Mouse (Mus musculus) limb, embryonic 13.5 days (tissue): ENCODE results near the gene Pbx2. TPM values are rescaled to one million over a fixed set of nuclear protein-coding genes. Genes with fewer than 3 reads are reported as not detected.

Experiments used
- ATAC-seq: fragments of 200-750 bp; cut with Nextera tagmentation; 2 replicates; pipeline ENCODE4 v1.8.0; 2017; ENCODE audit warnings: low read depth, moderate number of reproducible peaks, moderate TSS enrichment; ENCODE audit not compliant: low FRiP score
- H3K27ac ChIP-seq: fragments of 300-500 bp; sonication (generic); 2 replicates; pipeline ENCODE4 v1.5.1; 2015; ENCODE audit warnings: inconsistent platforms, mild to moderate bottlenecking, moderate library complexity
- H3K27me3 ChIP-seq: fragments of 300-500 bp; sonication (generic); 2 replicates; pipeline ENCODE4 v1.6.1; 2015; ENCODE audit warnings: mild to moderate bottlenecking, inconsistent platforms
- H3K36me3 ChIP-seq: fragments of 300-500 bp; sonication (generic); 2 replicates; pipeline ENCODE4 v1.6.1; 2015; ENCODE audit warnings: inconsistent platforms, mild to moderate bottlenecking, moderate library complexity
- H3K4me1 ChIP-seq: fragments of 300-500 bp; sonication (generic); 2 replicates; pipeline ENCODE4 v1.6.1; 2015; ENCODE audit warnings: inconsistent platforms
- H3K4me2 ChIP-seq: fragments of 300-500 bp; sonication (generic); replicated peaks from 2 replicates; pipeline ENCODE4 v1.6.1; 2015; ENCODE audit warnings: inconsistent platforms, mild to moderate bottlenecking, moderate library complexity
- H3K4me3 ChIP-seq: fragments of 300-500 bp; sonication (generic); 2 replicates; pipeline ENCODE4 v1.5.1; 2015; ENCODE audit warnings: moderate library complexity, mild to moderate bottlenecking, inconsistent platforms
- H3K9ac ChIP-seq: fragments of 300-500 bp; sonication (generic); 2 replicates; pipeline ENCODE4 v1.6.1; 2015; ENCODE audit warnings: mild to moderate bottlenecking, inconsistent platforms
- H3K9me3 ChIP-seq: fragments of 300-500 bp; sonication (generic); 2 replicates; pipeline ENCODE4 v1.6.1; 2016; ENCODE audit warnings: inconsistent platforms
- WGBS: fragments of 180-500 bp; shearing (Covaris S2); methylation state at CpG from one replicate; pipeline ENCODE4 v1.1.7; 2015; 5-methylcytosine and 5-hydroxymethylcytosine counted together
- polyA plus RNA-seq: library from polyadenylated mRNA; unstranded; fragments of >200 nt; fragmentation: Nextera tagmentation; extraction: Ambion mirVana; gene quantifications from 2 replicates; pipeline ENCODE4 v1.2.1, GENCODE M21; 2015

Gene Pbx2
- polyA plus RNA-seq, 1 experiment from 2014 or later = 18.9 TPM

DNA sequence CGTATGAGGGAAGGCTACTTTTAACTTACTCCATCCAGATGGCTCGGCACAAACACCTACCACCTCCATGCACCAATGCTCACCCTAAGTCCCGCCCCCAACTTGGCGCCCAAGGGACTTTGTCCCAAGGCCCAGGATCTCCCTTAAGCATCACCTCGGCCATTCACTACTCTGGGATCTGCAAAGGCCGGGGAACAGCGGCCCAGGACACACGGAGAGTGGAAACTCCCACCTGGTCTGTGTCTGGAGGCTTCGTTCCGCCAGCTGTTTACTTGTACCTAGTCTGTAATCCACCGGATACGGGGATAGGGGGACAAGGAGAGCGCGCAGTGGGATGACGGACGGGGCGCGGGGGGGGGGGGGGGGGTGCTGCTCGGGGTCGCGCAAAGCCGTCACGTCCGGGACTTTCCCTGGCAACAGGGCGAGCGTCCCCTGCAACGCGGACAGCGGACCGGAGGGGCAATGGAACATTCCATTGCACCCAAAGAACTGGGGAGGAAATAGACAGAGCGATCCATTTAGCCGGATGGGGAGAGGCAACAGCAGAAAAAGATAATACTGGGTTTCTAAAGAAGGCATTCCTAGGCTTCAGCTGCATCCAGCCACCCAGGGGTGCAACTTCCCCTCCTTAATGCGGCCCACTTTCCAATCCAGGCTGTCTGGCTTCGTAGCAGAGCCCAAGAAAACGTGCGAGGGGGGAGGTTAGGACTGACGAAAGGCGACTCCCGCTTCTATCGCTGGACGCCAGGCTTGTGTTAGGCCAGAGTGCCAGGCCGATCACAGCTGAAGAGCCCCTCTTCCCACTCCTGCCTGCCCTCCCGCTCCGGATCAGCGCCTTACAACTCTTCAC lies 36.3 kb downstream of the Pbx2 start:
- under 1% methylated on average over 45 of the region's 45 CpGs for WGBS
- Histone ChIP-seq H3K4me2 (peak overlapping the region; percentile 94), H3K4me1 (peaks cover 52% of the 10 kb centered on the region), H3K9ac (peak overlapping the region; percentile 77), H3K36me3 (peaks cover 26% of the 10 kb centered on the region), H3K27ac (peak overlapping the region; percentile 95), H3K9me3 (no peaks in the 10 kb centered on the region), H3K27me3 (peaks cover 39% of the 10 kb centered on the region), H3K4me3 (peak overlapping the region; percentile 79)
- peak; percentile 87 for ATAC-seq

DNA sequence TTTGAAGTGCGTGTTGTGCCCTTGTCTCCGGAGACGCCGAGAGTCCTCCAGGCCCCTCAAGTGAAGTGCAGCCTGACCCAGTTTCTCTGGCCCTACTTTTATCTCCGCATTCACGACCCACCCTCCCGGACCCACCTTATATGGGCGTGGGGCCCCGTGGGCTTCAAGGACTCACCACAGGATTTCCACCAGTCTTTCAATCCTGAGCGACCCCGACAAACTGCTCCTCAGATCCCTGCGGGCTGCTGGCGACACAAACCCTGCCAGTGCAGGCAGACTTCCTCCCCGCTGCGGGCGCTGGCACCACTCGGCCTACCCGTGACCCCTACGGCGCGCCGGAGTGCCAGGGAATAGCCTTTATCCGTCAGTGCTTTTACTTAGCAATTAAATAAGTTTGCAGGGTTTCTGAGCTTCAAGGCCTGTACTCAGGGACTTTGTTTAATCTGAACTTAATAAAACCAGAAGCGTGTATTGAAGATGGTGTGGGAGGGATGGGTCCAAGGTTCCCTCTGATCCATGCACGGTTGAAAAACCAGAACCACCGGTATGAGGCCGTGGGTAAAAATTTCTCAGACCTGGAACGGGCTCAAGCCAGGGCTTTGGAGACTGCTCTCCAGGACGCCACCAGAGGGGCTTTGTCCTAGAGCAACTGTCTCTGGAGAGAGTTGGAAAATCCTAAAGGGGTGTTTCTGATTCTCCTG lies 37.0 kb downstream of the Pbx2 start, which contains the start of gene Ppt2:
Gene Ppt2 (minus strand): TSS at position 568 of the 701 bp plus-strand sequence.
- Histone ChIP-seq H3K36me3 (peaks cover 18% of the 10 kb centered on the region), H3K9ac (peak within 1 kb of the TSS; percentile 77), H3K27ac (peak within 1 kb of the TSS; percentile 95), H3K27me3 (peaks cover 47% of the 10 kb centered on the region), H3K4me2 (peak within 1 kb of the TSS; percentile 94), H3K4me1 (peaks cover 56% of the 10 kb centered on the region), H3K4me3 (peak within 1 kb of the TSS; percentile 79), H3K9me3 (no peaks in the 10 kb centered on the region)
- ATAC-seq = no peak
- 4% methylated on average over 29 of the region's 29 CpGs for WGBS

- no peak for ATAC-seq
- 31% methylated on average over 5 of the region's 5 CpGs for WGBS
- Histone ChIP-seq H3K4me1 (peaks cover 56% of the 10 kb centered on the region), H3K9me3 (no peaks in the 10 kb centered on the region), H3K4me3 (peak overlapping the region; percentile 79), H3K9ac (peak overlapping the region; percentile 77), H3K27ac (peak overlapping the region; percentile 95; the same call in 1 of the 2 replicates), H3K36me3 (peaks cover 13% of the 10 kb centered on the region; the same call in 1 of the 2 replicates), H3K27me3 (peaks cover 52% of the 10 kb centered on the region), H3K4me2 (peak overlapping the region; percentile 94)
Measured at GRCm38 (mm10) chr17:34628644-34628967, 37.5 kb downstream of the Pbx2 start.

DNA sequence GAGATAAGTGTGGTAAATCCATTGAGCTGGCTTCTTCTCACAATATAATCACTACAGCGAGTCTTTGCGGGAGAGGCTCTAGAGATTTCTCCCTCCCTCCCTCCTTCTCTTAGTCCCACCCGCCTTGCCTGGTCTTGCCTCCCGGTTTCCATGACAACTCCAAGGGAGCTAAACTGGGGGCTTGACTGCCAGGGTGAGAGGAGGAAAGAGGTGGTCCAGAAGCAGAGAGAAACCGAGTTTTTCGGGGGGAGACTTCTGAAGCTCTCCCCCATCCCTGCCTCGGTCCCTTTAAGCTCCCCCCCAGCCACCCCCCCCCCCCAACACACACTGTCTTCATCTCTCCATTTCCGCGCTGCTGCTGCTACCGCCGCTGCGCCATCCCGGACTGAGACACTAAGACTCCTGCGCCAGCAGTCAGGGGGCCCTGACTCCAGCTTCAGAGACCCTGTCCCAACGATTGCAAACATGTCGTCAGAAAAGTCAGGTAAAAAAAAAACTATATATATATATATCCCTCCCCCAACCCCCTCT lies 38.2 kb downstream of the Pbx2 start, which contains the start of gene Prrt1:
Gene Prrt1 (plus strand): TSS at position 313 of the 531 bp plus-strand sequence.
- Histone ChIP-seq H3K27ac (peak within 1 kb of the TSS; percentile 95; the same call in 1 of the 2 replicates), H3K4me3 (peak within 1 kb of the TSS; percentile 79), H3K4me1 (peaks cover 56% of the 10 kb centered on the region), H3K27me3 (peaks cover 58% of the 10 kb centered on the region), H3K9ac (peak within 1 kb of the TSS; percentile 77), H3K4me2 (peak within 1 kb of the TSS; percentile 94), H3K9me3 (no peaks in the 10 kb centered on the region), H3K36me3 (peaks cover 9% of the 10 kb centered on the region; the same call in 1 of the 2 replicates)
- WGBS = 2% methylated on average over 13 of the region's 16 CpGs
- ATAC-seq = no peak

GRCm38 (mm10) chr17:34629796-34630603 lies 38.9 kb downstream of the Pbx2 start:
- H3K9me3 ChIP-seq = no peaks in the 10 kb centered on the region
- H3K4me1 ChIP-seq = peaks cover 56% of the 10 kb centered on the region
- H3K27ac ChIP-seq = no peak overlapping the region
- 0 out of 2 replicates have a peak overlapping the region, but pooled peaks have one; percentile 39 for H3K9ac ChIP-seq
- H3K27me3 ChIP-seq = peaks cover 58% of the 10 kb centered on the region
- H3K4me3 ChIP-seq = peak overlapping the region; percentile 79
- WGBS = 17% methylated on average over 12 of the region's 12 CpGs
- H3K4me2 ChIP-seq = peak overlapping the region; percentile 94
- H3K36me3 ChIP-seq = peaks cover 8% of the 10 kb centered on the region; the same call in 1 of the 2 replicates
- no peak for ATAC-seq

- Histone ChIP-seq H3K36me3 (no peaks in the 10 kb centered on the region), H3K27me3 (peaks cover 58% of the 10 kb centered on the region), H3K4me2 (peak overlapping the region; percentile 57), H3K27ac (no peak overlapping the region), H3K4me1 (peaks cover 53% of the 10 kb centered on the region), H3K9ac (peak overlapping the region; percentile 39; the same call in 1 of the 2 replicates), H3K9me3 (no peaks in the 10 kb centered on the region), H3K4me3 (peak overlapping the region; percentile 44)
- no peak for ATAC-seq
- 1% methylated on average over 47 of the region's 48 CpGs for WGBS
Measured at GRCm38 (mm10) chr17:34630761-34631301, 39.8 kb downstream of the Pbx2 start.

- 8% methylated on average over 12 of the region's 12 CpGs for WGBS
- Histone ChIP-seq H3K36me3 (no peaks in the 10 kb centered on the region), H3K4me2 (peak overlapping the region; percentile 79), H3K4me3 (peak overlapping the region; percentile 44), H3K27me3 (peaks cover 61% of the 10 kb centered on the region), H3K4me1 (peaks cover 45% of the 10 kb centered on the region), H3K27ac (no peak overlapping the region), H3K9ac (peak overlapping the region; percentile 53), H3K9me3 (no peaks in the 10 kb centered on the region)
- ATAC-seq = no peak
Measured at GRCm38 (mm10) chr17:34631647-34632046, 40.6 kb downstream of the Pbx2 start.

DNA sequence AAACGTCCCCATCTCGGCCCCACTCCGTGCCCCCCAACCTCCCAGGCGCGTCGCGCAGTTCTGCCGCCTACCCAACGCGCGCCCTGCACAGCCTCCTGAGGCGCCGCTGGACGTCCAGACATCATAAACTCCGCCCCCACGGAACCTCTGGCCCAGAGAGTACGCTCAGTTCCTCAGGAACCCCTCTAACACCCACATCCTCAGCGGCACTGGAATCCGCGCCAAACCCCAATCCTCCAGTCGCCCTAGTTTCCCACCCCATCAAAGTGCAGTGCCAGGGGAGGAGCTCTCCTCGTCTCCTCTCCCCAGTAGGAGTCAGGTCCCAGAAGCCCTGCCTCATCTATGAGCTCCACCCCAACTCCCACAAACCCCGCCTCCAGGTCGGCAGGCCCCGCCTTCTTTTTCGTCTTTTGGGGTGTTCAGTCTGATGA lies 41.2 kb downstream of the Pbx2 start:
- Histone ChIP-seq H3K36me3 (no peaks in the 10 kb centered on the region), H3K9me3 (no peaks in the 10 kb centered on the region), H3K27ac (no peak overlapping the region), H3K4me1 (peaks cover 44% of the 10 kb centered on the region), H3K4me3 (peak overlapping the region; percentile 44), H3K9ac (peak overlapping the region; percentile 53), H3K4me2 (peak overlapping the region; percentile 79), H3K27me3 (peaks cover 65% of the 10 kb centered on the region)
- peak; percentile 29; the same call in 1 of the 2 replicates for ATAC-seq
- 1% methylated on average over 26 of the region's 26 CpGs for WGBS

DNA sequence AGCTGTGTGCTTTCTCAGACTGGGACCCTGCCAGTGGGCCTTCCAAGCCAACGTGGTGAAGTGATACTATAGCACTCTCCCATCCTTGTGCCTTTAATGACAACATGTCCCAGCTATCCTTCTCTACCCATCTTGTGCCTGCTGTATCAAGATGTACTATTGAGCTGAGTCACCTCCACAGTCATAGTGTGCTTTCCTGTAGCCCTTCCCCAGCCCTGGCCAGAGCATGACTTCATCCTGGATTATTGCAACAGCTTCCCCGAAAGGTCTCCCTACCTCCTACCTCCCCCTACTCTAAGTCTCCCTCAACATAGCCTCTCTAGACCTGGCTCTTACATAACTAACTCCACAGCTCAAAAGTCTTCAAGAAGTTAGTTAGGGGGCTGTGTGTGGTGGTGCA lies 44.6 kb downstream of the Pbx2 start:
- Histone ChIP-seq H3K9me3 (no peaks in the 10 kb centered on the region), H3K4me3 (no peak overlapping the region), H3K27me3 (peaks cover 42% of the 10 kb centered on the region), H3K36me3 (no peaks in the 10 kb centered on the region), H3K9ac (no peak overlapping the region), H3K27ac (no peak overlapping the region), H3K4me2 (no peak overlapping the region), H3K4me1 (peaks cover 26% of the 10 kb centered on the region)
- no peak for ATAC-seq
- 66% methylated on average over 2 of the region's 2 CpGs for WGBS

DNA sequence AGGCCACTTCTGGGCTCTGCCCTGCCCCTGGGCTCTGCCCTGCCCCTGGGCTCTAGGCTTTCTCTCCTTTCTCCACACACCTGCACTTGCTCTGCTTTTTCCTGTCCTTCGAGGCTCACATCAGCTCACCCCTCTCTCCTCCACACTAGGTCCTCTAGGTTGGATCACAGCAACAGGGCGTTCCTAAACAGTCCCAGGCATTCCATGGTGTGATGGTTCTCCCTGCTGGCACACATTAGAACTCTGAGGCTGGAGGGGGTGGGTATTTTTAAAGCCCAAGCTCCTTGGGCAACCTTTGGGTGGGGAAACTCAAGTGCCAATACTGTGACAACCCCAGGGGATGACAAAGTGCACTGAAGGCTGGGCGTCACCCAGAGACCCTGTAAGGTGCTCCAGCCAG lies 46.4 kb downstream of the Pbx2 start:
- Histone ChIP-seq H3K9ac (no peak overlapping the region), H3K4me2 (no peak overlapping the region), H3K27me3 (peaks cover 25% of the 10 kb centered on the region), H3K4me1 (peaks cover 17% of the 10 kb centered on the region), H3K9me3 (no peaks in the 10 kb centered on the region), H3K4me3 (no peak overlapping the region), H3K27ac (no peak overlapping the region), H3K36me3 (no peaks in the 10 kb centered on the region)
- WGBS = 58% methylated on average over 3 of the region's 3 CpGs
- ATAC-seq = no peak
